Mouse (Mus musculus) naive thymus-derived CD4-positive, alpha-beta T cell, adult 5 months (primary cell): ENCODE results near the gene Gm3194. TPM values are rescaled to one million over a fixed set of nuclear protein-coding genes. Genes with fewer than 3 reads are reported as not detected.

Source experiments
- polyA plus RNA-seq: library from polyadenylated mRNA; unstranded; fragments of 100-300 nt; shearing (Covaris generic); gene quantifications from one replicate; pipeline ENCODE4 v1.2.1, GENCODE M21; 2017

The Gm3194 gene
- polyA plus RNA-seq, result not detected

GRCm38 (mm10) chr14:5455367-5455766 is at the start of gene Gm3194:
Gene Gm3194, minus strand, starts transcription at chr14:5455467.

GRCm38 (mm10) chr14:5501374-5501773 is 46.1 kb upstream of the Gm3194 start, which contains the start of gene Gm3488:
Gene Gm3488, plus strand, starts transcription at chr14:5501674.

GRCm38 (mm10) chr14:5483907-5484306 is 28.6 kb upstream of the Gm3194 start, which contains the start of gene Gm3187:
Gene Gm3187, plus strand, starts transcription at chr14:5484207.

GRCm38 (mm10) chr14:5477730-5478129 is 22.5 kb upstream of the Gm3194 start, which contains the start of gene Gm8246:
Gene Gm8246, minus strand, starts transcription at chr14:5477830.

GRCm38 (mm10) chr14:5388949-5389348 is 66.3 kb downstream of the Gm3194 start, which contains the start of gene Gm3500:
Gene Gm3500, minus strand, starts transcription at chr14:5389049.

Other genes starting within 250 kb of the Gm3194 start
- gene Gm3526, start 194.9 kb downstream of the Gm3194 start, polyA plus RNA-seq, result not detected
- not detected for gene Gm3542, start 120.5 kb downstream of the Gm3194 start, polyA plus RNA-seq
- not detected for gene Gm3500, start 66.4 kb downstream of the Gm3194 start, polyA plus RNA-seq
- not detected for gene Gm8246, start 22.4 kb upstream of the Gm3194 start, polyA plus RNA-seq
- not detected for gene Gm3187, start 28.7 kb upstream of the Gm3194 start, polyA plus RNA-seq
- gene Gm3488, start 46.2 kb upstream of the Gm3194 start, polyA plus RNA-seq, result not detected
- gene Gm3532, start 83.0 kb upstream of the Gm3194 start, polyA plus RNA-seq, result 0.25 TPM
- gene Gm8265, start 177.6 kb upstream of the Gm3194 start, polyA plus RNA-seq, result not detected
- gene Gm9603, start 232.0 kb upstream of the Gm3194 start, polyA plus RNA-seq, result not detected